9 mouse cellular contexts compared by ENCODE assay signal in the genomic region with DNA sequence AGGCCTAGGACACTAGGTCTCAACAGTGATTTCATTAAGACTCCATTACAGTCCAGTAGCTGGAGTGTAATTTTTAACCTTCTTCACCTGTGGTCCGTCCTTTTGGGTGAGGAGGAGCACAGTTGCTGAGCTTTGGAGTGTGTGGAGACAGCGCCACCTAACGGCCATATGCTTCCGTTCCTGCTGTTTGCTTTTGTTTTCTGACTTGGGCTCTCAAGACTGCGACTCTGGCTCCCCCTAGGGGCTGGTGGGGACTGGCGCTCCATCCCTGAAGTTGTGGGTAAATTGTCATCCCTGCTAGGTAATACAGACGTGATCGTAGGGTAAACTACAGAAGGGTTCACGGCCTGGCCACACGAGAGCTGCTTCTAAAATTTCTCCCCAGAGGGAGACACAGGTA. TPM values are rescaled to one million over a fixed set of nuclear protein-coding genes. Genes with fewer than 3 reads are reported as not detected.
DNase-seq lines count a peak whose midpoint lies in the region; ATAC-seq and TF ChIP-seq lines count a peak whose summit lies in the region.
"Had no signal": no experiment of that assay in that cellular context is flagged by ENCODE, and none has a peak within 500 bp of the region (broad histone marks: within the 10 kb centered on the region; RNA-seq: fewer than 3 reads in every experiment).

No protein-coding gene starts in this region.

- DNase-seq in CD8-positive naive resting alpha-beta T cell, adult 2 months (ENCODE audit: low read depth in 2 of 2, low spot score in 2 of 2): peak; percentile 88 to 93
- peak; percentile 97 for DNase-seq in brain, embryonic 14.5 days (ENCODE audit: low read depth)
- DNase-seq in fibroblast of lung, adult 2 months (ENCODE audit: low read depth): peak; percentile 80
- DNase-seq in heart, postnatal 14 days: peak; percentile 94 to 95
- DNase-seq in kidney, postnatal 4 days: peak; percentile 97 to 98
- peak; percentile 89 for DNase-seq in telencephalon, adult 2 months (ENCODE audit: low read depth, low spot score)

- no peak overlapping the region for H3K27ac ChIP-seq in liver, embryonic 16.5 days (ENCODE audit: low read length)
- H3K27ac ChIP-seq in neural tube, embryonic 14.5 days (ENCODE audit: low read depth, low read length): no peak overlapping the region
- H3K27ac ChIP-seq: heart, embryonic 13.5 days had no signal

- H3K4me3 ChIP-seq in liver, embryonic 16.5 days (ENCODE audit: low read depth, low read length): no peak overlapping the region
- H3K4me3 ChIP-seq in neural tube, embryonic 14.5 days (ENCODE audit: low read depth, low read length): no peak overlapping the region
- H3K4me3 ChIP-seq: heart, embryonic 13.5 days had no signal

- no peaks in the 10 kb centered on the region for H3K27me3 ChIP-seq in liver, embryonic 16.5 days (ENCODE audit: control insufficient read depth, insufficient read depth, low read depth, low read length)
- no peaks in the 10 kb centered on the region for H3K27me3 ChIP-seq in neural tube, embryonic 14.5 days (ENCODE audit: control insufficient read depth, insufficient read depth, low read length)

- ATAC-seq in liver, embryonic 16.5 days (ENCODE audit: low read depth): 0 out of 2 replicates have a peak, but pooled peaks have one; percentile 30
- ATAC-seq in neural tube, embryonic 14.5 days (ENCODE audit: low read depth): peak; percentile 72

- no peak for TF ChIP-seq POLR2A in brain, embryonic 14.5 days (IDR thresholded peaks at IDR 0.05; ENCODE audit: borderline replicate concordance, extremely low read depth, insufficient read depth, insufficient read length, poor library complexity, severe bottlenecking)

- 2% methylated on average over 10 of the region's 10 CpGs for WGBS in liver, embryonic 16.5 days (ENCODE audit: insufficient replicate concordance)
- 1% methylated on average over 10 of the region's 10 CpGs for WGBS in neural tube, embryonic 14.5 days

- intact Hi-C loops in heart, postnatal 14 days (cut with DNase I): loop anchor here (1.0 to 10.0 kb wide), 6 partner anchors 78 to 341 kb away; a partner anchor contains a TSS

- no peaks in the 10 kb centered on the region for H3K4me1 ChIP-seq in liver, embryonic 16.5 days (ENCODE audit: control insufficient read depth, low read depth, low read length)
- H3K4me1 ChIP-seq in neural tube, embryonic 14.5 days (ENCODE audit: control insufficient read depth, insufficient read depth, low read length): no peaks in the 10 kb centered on the region
- H3K4me1 ChIP-seq: heart, embryonic 13.5 days had no signal

- H3K36me3 ChIP-seq in liver, embryonic 16.5 days (ENCODE audit: control insufficient read depth, insufficient read depth): no peaks in the 10 kb centered on the region
- H3K36me3 ChIP-seq in neural tube, embryonic 14.5 days (ENCODE audit: control insufficient read depth, insufficient read depth, low read length): no peaks in the 10 kb centered on the region
- H3K36me3 ChIP-seq: heart, embryonic 13.5 days had no signal

- peak; percentile 100 for TF ChIP-seq CTCF in brain, embryonic 14.5 days (IDR thresholded peaks at IDR 0.05; ENCODE audit: borderline replicate concordance, extremely low read depth, insufficient read depth, insufficient read length)

- H3K9me3 ChIP-seq in liver, embryonic 16.5 days (replicated peaks; ENCODE audit: control insufficient read depth, low read length): no peaks in the 10 kb centered on the region
- H3K9me3 ChIP-seq in neural tube, embryonic 14.5 days (ENCODE audit: control insufficient read depth, low read length): no peaks in the 10 kb centered on the region
- H3K9me3 ChIP-seq: heart, embryonic 13.5 days had no signal

- H3K9ac ChIP-seq in liver, embryonic 16.5 days (ENCODE audit: low read depth, low read length): no peak overlapping the region
- no peak overlapping the region for H3K9ac ChIP-seq in neural tube, embryonic 14.5 days (replicated peaks; ENCODE audit: low read depth, low read length)
- H3K9ac ChIP-seq: heart, embryonic 13.5 days had no signal

- H3K4me2 ChIP-seq in liver, embryonic 16.5 days (ENCODE audit: low read depth, low read length): no peak overlapping the region
- no peak overlapping the region for H3K4me2 ChIP-seq in neural tube, embryonic 14.5 days (ENCODE audit: low read depth, low read length)
- H3K4me2 ChIP-seq: heart, embryonic 13.5 days had no signal

RNA-seq across cellular contexts. Expression of a gene that starts 39.3 kb away (rescaled TPM):
- 72.0 and 92.8 TPM in 2 replicates for polyA plus RNA-seq in brain, embryonic 14.5 days (2012; rRNA removed)
- 1 to 10 TPM in 1 of 2 experiments, under 1 TPM in 1; 0.93 to 1.1 TPM for total RNA-seq in heart, postnatal 14 days (2021)
- polyA plus RNA-seq in liver, embryonic 16.5 days (2015; fragmentation: Nextera tagmentation; extraction: Ambion mirVana): 0.55 and 1.1 TPM in 2 replicates
- 32.5 and 44.7 TPM in 2 replicates for polyA plus RNA-seq in neural tube, embryonic 14.5 days (2014; fragmentation: Nextera tagmentation; extraction: Ambion mirVana)

RNA-seq across cellular contexts. Expression of a gene that starts 48.0 kb away (rescaled TPM):
- 18.6 and 19.0 TPM in 2 replicates for polyA plus RNA-seq in brain, embryonic 14.5 days (2012; rRNA removed)
- total RNA-seq in heart, postnatal 14 days (2021): 10 to 100 TPM; 10.6 to 11.5 TPM
- polyA plus RNA-seq in liver, embryonic 16.5 days (2015; fragmentation: Nextera tagmentation; extraction: Ambion mirVana): 10.1 and 12.0 TPM in 2 replicates
- 8.5 and 12.7 TPM in 2 replicates for polyA plus RNA-seq in neural tube, embryonic 14.5 days (2014; fragmentation: Nextera tagmentation; extraction: Ambion mirVana)

RNA-seq across cellular contexts. Expression of a gene that starts 50.2 kb away (rescaled TPM):
- 0.07 and 0.43 TPM in 2 replicates for polyA plus RNA-seq in brain, embryonic 14.5 days (2012; rRNA removed)
- total RNA-seq in heart, postnatal 14 days (2021): not detected
- 0.14 TPM in 1 of 2 replicates, not detected in the other for polyA plus RNA-seq in liver, embryonic 16.5 days (2015; fragmentation: Nextera tagmentation; extraction: Ambion mirVana)
- polyA plus RNA-seq in neural tube, embryonic 14.5 days (2014; fragmentation: Nextera tagmentation; extraction: Ambion mirVana): 0.16 and 0.68 TPM in 2 replicates
- polyA plus RNA-seq: heart, embryonic 13.5 days had no signal

Comparison
In these comparisons a context has a peak if more than half of its experiments do, and no peak if none do; other contexts are left out.
1. RNA of a gene that starts 39.3 kb away (polyA plus RNA-seq): 72.0 to 92.8 TPM in brain, embryonic 14.5 days and 32.5 to 44.7 TPM in neural tube, embryonic 14.5 days; 0.55 to 1.1 TPM in liver, embryonic 16.5 days; every median in the first group is over 10 times any median in the second.
2. Peak in every context shown above with its lines, with median percentiles within 50 percentile points of each other: DNase-seq.